Mouse (Mus musculus) neutrophil, adult 5-6 weeks (primary cell): ENCODE measurements around the gene Arhgef3. TPM values are rescaled to one million over a fixed set of nuclear protein-coding genes. Genes with fewer than 3 reads are reported as not detected.

Experiments used
- ATAC-seq: fragments of 151-379, 151-347 bp; 2 replicates; pipeline ENCODE4 v1.8.0; 2017; ENCODE audit warnings: mild to moderate bottlenecking, moderate TSS enrichment; ENCODE audit not compliant: insufficient number of reproducible peaks, poor library complexity, low FRiP score, severe bottlenecking; ENCODE audit errors: extremely low read depth
- total RNA-seq: library from RNA; stranded (forward); fragments of 200-1000 nt; gene quantifications from 2 replicates; pipeline ENCODE4 v1.2.3, GENCODE M21; 2017

Gene Arhgef3
- total RNA-seq, 1 experiment from 2014 or later = 266 TPM

DNA sequence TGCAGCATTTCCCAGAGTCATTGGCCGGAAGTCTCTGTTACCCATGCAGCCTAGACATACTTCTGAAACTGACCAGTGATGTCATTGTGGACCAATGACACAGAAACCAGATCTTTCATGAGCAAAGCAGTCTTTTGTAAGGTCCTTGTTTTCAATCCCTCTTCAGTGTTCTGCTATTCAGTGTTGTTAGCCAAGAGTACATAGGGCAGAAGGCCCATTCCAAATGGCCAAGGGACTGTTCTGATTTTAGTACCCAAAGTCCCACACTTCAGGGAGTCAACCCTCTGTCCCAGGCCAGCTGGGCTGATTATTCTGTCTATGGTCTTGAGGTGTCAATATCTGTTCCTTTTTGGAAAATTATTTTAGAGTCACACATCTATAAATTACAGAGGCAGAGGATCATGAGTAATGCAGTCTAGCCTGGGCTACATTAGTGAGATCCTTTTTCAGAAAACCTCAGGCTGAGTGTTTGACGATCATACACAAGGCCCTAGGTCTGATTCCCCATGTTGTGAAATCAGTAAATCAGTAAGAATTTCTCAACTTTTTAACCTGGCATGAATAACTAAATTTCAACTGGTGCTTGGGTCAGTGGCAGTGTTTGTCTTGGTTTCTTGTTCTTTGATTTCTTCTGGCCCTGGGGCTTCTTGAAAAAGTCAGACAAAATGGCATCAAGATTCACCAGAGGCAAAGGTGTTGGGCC lies 97.2 kb downstream of the Arhgef3 start:
- ATAC-seq = no peak

- ATAC-seq = no peak
Observed at GRCm38 (mm10) chr14:27214232-27214631, 99.5 kb downstream of the Arhgef3 start.

GRCm38 (mm10) chr14:27219668-27220067 lies 105.0 kb downstream of the Arhgef3 start:
- no peak for ATAC-seq

DNA sequence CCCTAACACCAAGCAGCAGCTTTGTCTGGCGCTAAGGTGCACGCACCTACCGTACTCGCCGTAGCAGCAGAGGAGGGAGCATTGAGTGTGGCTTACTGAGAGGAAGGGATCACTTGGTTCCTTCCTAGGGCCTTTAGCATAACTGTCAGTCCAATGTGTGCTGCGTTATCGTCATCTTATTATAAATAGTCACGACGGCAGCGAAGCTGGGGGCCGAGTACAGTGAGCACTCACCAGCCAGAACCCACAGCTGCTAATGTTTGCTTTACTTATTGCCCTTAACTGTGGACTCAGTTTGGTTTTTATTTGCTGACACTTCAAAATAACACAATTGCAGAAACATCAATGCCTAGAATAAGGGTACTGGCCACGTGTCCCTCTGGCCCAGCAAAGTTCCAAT lies 105.6 kb downstream of the Arhgef3 start:
- ATAC-seq = no peak

DNA sequence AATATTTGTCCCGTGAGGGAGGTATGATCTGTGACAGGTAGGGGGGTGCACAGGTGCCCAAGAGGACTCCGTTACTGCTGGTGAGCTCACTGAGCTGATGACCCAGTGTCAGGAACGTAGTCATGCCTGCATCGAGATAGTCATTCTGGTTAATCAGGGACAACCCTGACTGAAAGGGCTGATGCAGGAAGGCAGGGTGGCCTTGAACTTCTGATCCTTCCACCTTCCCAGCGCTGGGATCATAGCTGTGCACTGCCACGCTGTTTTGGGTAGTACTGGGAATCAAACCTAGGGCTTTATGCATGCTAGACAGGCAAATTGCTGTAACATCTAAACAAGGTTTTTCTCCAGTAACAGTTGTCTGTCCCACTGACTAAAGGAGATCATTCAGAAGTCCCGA lies 109.9 kb downstream of the Arhgef3 start:
- ATAC-seq = no peak

- no peak for ATAC-seq
Observed at GRCm38 (mm10) chr14:27226288-27226687, 111.6 kb downstream of the Arhgef3 start.

GRCm38 (mm10) chr14:27228288-27228687 lies 113.6 kb downstream of the Arhgef3 start:
- no peak for ATAC-seq

DNA sequence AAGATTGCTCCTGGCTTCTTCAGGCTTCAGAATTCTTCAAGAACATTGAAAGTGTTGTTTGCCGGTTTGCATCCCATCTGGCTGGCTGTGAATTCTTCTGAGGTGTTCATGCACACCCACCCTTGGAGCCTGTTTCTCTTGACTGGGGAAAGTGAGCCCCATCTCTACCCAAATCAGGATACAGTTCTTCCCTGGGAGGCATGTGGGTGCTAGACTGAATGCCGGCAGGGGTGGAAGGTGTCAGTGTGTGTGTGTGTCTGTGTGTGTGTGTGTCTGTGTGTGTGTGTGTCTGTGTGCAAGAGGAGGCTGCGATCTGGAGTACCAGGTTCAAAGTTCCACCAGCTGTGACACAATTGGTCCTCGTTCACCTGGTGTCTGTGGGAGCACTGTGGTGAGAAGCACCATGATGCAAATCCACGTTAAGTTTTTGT lies 114.3 kb downstream of the Arhgef3 start:
- ATAC-seq = no peak

GRCm38 (mm10) chr14:27229441-27230147 lies 114.9 kb downstream of the Arhgef3 start:
- peak; percentile 79 for ATAC-seq

DNA sequence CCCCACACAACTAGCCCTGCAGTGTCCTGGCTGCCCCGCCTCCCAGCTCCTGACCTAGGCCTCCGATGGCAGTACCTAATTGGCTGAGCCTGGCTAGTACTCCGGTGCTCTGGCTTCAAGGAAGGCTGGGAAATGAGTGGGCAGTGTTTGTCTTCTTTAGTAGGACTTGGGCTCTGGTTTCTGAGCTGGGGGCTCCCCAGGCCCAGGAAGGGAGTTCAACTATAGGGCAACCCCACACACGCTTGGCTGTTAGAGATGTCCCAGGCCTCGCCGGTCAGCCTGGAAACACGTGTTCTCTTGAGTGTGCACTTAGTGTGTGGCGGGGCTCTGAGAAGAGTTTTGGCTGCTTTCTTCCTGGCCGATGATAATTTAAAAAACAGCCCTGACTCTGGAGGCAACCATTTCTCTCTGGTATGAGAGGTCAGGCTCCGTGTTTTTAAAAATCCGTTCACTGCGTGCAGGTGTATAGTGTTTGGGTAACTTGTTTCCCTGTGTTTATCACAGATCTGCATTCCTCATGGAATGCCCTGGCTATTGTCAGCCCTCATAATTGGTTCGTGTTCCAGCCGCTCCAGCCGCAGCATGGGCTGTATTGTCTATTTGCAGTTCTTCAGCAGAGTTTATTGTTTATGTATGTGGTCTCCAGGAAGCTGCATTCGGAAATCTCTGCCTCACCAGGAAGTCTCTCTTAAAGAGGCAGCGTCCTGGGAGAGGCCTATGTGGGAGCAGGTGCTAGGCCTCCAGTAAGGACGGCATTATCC lies 115.7 kb downstream of the Arhgef3 start:
- no peak for ATAC-seq

DNA sequence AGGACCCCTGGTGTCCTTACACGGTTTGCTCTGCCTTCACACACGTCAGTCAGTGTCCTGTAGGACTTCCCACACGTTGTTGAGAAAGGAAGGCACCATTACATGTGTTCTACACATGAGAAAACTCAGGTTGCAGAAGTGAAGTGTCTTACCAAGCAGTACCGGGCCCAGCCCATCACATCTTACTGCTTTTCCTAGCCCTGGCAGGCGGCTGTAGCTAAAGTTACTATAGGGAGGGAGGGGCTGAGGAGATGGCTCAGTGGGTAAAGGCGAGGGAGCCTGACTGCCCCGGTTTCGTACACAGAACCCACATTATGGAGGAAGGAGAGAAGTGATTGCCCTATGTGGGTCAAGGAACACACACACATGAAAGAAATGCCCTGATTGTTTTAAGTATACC lies 116.8 kb downstream of the Arhgef3 start:
- ATAC-seq = no peak

DNA sequence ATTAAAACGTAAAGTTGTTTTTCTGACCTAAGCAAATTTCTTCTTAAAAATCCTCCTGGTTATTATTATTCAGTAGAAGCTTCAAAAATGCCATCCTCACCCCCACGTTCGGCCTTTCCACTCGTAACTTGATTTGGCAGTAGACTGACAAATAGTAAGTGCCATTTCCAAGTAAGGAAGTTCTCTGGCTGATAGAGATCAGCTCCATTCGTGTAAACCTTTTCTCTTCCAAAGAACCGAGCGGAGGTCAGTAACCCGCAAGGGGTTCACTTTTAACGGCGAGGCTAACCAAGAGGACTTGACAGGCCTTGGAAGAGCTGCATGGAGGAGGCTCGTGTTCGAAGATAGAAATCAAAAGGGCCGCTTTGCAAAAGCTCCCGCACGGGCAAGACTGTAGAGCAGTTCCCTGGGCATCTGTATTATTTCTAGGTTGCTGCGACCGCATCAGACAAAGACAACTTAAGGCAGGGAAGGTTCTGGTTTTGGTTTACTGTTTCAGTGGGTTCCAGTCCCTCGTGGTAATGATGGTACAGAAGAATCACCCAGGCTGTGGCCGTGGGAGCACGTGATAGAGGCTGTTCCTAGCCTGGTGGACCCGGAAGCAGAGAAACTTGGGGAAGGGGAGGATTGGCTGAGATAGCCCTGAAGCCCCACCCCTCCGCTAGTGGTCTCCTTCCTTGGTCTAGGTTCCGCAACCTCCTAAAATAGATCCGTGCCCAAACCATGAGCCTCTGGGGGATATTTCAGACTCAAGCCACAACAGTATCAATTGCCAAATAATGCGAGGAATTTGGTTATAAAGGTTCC lies 117.5 kb downstream of the Arhgef3 start:
- no peak for ATAC-seq

- ATAC-seq = no peak
Observed at GRCm38 (mm10) chr14:27233056-27233455, 118.4 kb downstream of the Arhgef3 start.

DNA sequence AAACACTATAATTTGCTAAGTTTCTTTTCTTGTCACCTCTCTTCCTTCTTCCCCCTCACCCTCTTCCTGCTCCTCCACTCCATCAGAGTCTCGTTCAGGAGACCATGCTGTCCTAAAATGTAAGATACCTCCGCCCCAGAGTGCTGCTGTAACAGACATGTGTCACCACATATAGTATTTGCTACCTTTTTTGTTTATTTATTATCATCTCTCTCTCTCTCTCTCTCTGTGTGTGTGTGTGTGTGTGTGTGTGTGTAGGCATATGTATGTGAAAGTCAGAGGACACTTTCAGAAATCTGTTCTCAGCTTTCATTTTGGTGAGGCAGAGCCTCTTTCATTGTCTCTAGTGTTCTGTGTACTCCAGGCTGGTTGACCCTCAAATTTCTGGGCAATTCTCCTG lies 119.0 kb downstream of the Arhgef3 start:
- no peak for ATAC-seq

DNA sequence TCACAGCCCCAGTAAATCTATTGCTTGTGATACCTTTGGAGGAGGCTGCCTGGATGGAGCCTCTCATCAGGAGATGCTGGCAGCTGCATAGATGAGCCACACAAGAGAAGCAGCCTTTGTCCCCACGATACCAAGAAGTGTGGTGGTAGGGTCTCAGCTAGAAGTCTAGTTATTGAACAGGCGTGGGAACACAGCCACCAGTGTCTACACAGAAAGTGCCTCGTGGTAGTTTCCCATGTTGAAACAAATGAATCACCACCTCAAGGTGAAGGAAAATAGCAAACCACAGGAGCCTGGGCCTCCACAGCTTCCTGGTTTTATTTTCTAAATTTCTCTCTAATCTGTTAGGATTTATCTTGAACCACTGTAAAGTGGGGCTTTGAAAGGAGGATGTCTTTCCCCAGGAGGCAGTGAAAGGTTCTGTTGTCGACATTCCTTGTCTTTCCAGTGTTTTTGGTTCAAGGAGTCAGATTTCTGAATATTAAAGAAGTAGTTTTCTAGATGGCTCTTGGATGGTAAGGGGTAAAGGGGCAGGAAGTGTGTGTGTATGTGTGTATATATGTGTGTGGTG lies 119.7 kb downstream of the Arhgef3 start:
- no peak for ATAC-seq

DNA sequence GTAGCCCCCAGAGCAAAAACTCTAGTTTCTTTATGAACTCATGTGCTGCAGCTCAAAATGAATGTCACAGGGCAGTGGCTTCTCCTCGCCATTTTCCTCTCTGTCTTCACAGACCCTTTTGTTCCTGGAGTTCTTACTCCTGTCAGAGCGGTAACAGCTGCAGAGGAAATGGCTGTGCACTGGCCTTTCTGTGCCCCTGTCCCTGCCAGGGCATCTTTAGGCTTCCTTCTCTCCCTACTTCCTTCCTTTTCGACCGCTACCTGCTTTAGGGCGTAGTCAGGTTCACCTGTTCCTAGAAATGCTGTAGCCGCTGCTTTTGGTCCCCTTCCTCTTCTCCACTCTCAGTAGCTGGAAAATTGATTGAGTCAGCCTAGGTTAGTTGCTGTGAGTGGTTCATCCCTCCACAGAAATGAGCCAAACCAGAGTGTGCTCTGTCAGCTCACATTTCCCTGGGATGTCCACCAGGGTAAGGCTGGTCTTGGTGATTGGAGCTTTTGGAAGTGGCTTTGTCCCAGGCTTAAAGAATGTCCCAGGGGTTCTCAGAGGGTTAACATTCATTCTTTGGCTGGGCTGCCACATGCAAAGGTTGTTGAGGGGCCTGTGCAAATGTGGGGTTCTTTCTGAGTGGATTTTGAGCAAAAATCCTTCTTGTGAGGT lies 121.3 kb downstream of the Arhgef3 start:
- no peak for ATAC-seq

- peak; percentile 73 for ATAC-seq
Observed at GRCm38 (mm10) chr14:27237522-27238187, 123.0 kb downstream of the Arhgef3 start.

GRCm38 (mm10) chr14:27238600-27239118 lies 124.0 kb downstream of the Arhgef3 start:
- no peak for ATAC-seq
